Mouse (Mus musculus) spleen, postnatal 10 days (tissue): ENCODE measurements around the gene Dennd1a.
A peak's percentile ranks its signal among the peaks of the same experiment; 100 is the strongest.

Source experiments
- DNase-seq, 2 experiments: peaks; one replicate each; pipeline ENCODE4 v3.0.0; 2021 to 2022; ENCODE audit warnings: low spot score in 2 of 2

The Dennd1a gene

GRCm38 (mm10) chr2:37819526-37820152 is 467.6 kb downstream of the Dennd1a start:
- DNase-seq = no peak

- DNase-seq = no peak
Measured at GRCm38 (mm10) chr2:37818761-37819525, 468.2 kb downstream of the Dennd1a start.

- DNase-seq = peak; percentile 55 to 76
Measured at GRCm38 (mm10) chr2:37815676-37816075, 471.5 kb downstream of the Dennd1a start.

GRCm38 (mm10) chr2:37814820-37815361 is 472.3 kb downstream of the Dennd1a start:
- DNase-seq = no peak

- no peak for DNase-seq
Measured at GRCm38 (mm10) chr2:37812401-37812800, 474.8 kb downstream of the Dennd1a start.

- DNase-seq = no peak
Measured at GRCm38 (mm10) chr2:37811682-37812081, 475.5 kb downstream of the Dennd1a start.

- DNase-seq = peak; percentile 43 to 77
Measured at GRCm38 (mm10) chr2:37802610-37803212, 484.5 kb downstream of the Dennd1a start.

GRCm38 (mm10) chr2:37801687-37802086 is 485.5 kb downstream of the Dennd1a start:
- DNase-seq = no peak

- no peak for DNase-seq
Measured at GRCm38 (mm10) chr2:37799137-37799536, 488.1 kb downstream of the Dennd1a start.

GRCm38 (mm10) chr2:37797046-37797445 is 490.1 kb downstream of the Dennd1a start:
- no peak for DNase-seq

- no peak for DNase-seq
Measured at GRCm38 (mm10) chr2:37796021-37796420, 491.2 kb downstream of the Dennd1a start.

- no peak for DNase-seq
Measured at GRCm38 (mm10) chr2:37791340-37791739, 495.9 kb downstream of the Dennd1a start.

GRCm38 (mm10) chr2:37790738-37791137 is 496.5 kb downstream of the Dennd1a start:
- DNase-seq = no peak

- DNase-seq = no peak
Measured at GRCm38 (mm10) chr2:37789995-37790394, 497.2 kb downstream of the Dennd1a start.

GRCm38 (mm10) chr2:37789029-37789428 is 498.2 kb downstream of the Dennd1a start:
- no peak for DNase-seq

GRCm38 (mm10) chr2:37788176-37788962 is 498.8 kb downstream of the Dennd1a start:
- DNase-seq = no peak

GRCm38 (mm10) chr2:37786461-37786860 is 500.7 kb downstream of the Dennd1a start:
- no peak for DNase-seq

- DNase-seq = no peak
Measured at GRCm38 (mm10) chr2:37784473-37784872, 502.7 kb downstream of the Dennd1a start.

GRCm38 (mm10) chr2:37782002-37782401 is 505.2 kb downstream of the Dennd1a start:
- DNase-seq = no peak

GRCm38 (mm10) chr2:37781421-37781820 is 505.8 kb downstream of the Dennd1a start:
- no peak for DNase-seq

GRCm38 (mm10) chr2:37780270-37780929 is 506.8 kb downstream of the Dennd1a start:
- DNase-seq = peak; percentile 61 to 87
